Mouse (Mus musculus): Measurements from ENCODE around the gene Fbxl19.

The Fbxl19 gene

GRCm38 (mm10) chr7:127744366-127745045, at the start of gene Fbxl19:
Fbxl19 (plus strand) TSS chr7:127744543.
- DNase-seq (ENCODE audit: low spot score in 2 of 2) = peak; percentile 45 to 83

DNA sequence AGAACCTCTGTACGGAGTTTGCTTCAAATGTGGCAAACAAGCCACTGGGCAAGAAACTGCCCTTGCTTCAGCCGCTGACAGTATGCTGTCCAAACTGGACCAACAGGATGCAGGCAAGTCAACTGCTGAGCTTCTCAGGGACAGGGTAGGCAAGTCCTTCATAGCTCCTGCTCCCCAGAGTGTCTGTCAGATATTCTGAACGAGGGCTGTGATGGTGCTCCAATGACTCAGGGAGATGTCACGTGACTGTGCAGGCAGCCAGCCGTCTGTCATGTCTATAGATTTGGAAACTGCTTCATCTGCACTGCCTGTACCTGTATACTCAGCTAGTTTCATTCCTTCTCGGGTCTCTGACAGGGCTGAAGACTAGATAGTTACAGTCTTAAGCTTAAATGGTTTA, 45.4 kb upstream of the Fbxl19 start:
- no peak for DNase-seq (ENCODE audit: low spot score in 2 of 2)

GRCm38 (mm10) chr7:127700712-127701331, 43.5 kb upstream of the Fbxl19 start:
- DNase-seq (ENCODE audit: low spot score in 2 of 2) = no peak

DNA sequence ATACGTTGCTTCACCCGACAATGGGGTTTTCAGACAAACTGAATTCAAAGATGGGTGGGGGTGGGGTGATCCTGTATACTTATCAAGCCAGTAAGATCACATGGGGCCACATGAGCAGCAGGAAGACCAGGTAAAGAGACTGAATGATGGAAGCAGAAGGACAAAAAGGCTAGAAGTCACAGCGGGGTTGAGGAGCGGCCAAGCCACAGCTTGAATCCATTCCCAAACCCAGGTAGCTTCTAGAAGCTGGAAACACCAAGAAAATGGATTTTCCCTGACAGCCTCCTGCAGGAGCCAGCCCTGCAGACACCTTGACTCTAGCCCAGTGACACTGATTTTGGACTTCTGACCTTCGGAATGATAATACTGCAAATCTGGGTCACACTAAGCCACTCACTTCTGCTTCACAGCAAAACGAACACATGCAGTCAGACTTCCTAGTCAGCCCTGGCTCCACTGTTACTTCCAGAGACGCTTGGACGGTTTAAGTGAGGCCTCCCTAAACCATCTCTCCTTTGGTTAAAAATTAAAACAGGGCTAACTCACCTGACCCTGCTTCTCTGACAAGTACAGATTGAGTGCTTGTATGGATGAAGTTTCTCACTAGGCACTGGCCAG, 40.7 kb upstream of the Fbxl19 start:
- DNase-seq (ENCODE audit: low spot score in 2 of 2) = no peak

- no peak for DNase-seq (ENCODE audit: low spot score in 2 of 2)
Observed at GRCm38 (mm10) chr7:127704598-127704997, 39.7 kb upstream of the Fbxl19 start.

DNA sequence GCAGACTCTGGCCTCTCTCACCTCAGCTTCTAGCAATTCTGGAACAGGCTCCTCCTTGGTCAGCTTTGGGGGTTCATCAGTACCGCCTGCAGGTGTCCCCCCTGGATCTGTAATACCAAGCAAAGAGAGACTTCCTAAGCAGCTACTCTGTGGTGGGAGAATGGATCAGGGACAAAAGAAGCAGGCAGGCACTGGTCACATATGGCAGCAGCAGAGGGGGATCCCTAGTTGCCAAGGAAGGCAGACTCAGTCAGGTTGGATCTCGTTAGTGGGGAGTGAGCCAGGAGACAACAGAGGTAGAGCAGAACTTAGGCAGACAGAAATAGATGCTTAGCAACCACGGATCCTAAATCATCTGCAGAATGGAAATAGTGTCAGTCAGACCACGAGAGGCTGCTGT, 38.6 kb upstream of the Fbxl19 start:
- DNase-seq (ENCODE audit: low spot score in 2 of 2) = no peak

DNA sequence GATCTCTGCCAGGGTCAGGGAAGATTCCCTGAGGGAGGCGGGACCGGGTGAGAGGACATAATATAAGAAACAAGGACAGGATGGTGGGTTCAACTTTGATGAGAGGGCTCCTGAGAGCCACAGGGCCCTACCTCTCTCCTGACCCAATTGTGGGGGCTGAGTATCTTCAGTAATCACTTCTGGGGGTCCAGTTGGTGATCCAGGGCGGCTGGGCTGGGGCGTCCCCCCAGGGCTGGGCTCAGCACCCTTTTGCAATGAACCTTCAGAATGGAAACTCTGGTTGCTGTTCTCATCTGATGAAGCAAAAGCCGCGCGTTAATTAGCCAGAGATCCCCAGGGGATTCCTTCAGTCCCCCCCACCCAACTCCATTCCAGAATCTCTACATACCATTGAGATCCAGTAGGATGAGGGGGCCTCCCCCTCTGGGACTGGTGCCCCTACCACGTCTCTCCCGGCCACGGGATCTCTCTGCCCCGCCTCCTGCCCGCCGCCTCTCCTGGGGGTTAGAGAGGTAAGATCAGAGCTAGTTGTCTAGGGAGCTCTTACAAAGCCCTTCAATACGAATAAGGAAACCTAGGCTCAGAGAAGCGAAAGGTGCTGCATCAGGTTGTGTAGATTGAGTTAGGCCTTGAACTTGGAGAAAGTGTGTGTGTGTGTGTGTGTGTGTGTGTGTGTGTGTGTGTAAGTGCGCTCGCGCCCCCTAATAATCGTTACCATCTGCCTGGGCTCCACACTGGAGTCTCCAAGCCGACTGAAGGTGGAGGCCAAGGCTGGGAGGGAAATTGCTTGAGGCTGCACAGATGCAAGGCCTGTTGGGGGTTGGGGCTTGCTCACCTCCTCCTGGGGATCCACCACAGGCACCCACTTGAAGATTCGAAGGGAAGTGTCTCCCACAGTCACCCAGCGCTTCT, 37.0 kb upstream of the Fbxl19 start:
- peak in 1 of 2 experiments; percentile 24 for DNase-seq (ENCODE audit: low spot score in 2 of 2)

GRCm38 (mm10) chr7:127707957-127708206, 36.5 kb upstream of the Fbxl19 start:
- DNase-seq (ENCODE audit: low spot score in 2 of 2) = no peak

DNA sequence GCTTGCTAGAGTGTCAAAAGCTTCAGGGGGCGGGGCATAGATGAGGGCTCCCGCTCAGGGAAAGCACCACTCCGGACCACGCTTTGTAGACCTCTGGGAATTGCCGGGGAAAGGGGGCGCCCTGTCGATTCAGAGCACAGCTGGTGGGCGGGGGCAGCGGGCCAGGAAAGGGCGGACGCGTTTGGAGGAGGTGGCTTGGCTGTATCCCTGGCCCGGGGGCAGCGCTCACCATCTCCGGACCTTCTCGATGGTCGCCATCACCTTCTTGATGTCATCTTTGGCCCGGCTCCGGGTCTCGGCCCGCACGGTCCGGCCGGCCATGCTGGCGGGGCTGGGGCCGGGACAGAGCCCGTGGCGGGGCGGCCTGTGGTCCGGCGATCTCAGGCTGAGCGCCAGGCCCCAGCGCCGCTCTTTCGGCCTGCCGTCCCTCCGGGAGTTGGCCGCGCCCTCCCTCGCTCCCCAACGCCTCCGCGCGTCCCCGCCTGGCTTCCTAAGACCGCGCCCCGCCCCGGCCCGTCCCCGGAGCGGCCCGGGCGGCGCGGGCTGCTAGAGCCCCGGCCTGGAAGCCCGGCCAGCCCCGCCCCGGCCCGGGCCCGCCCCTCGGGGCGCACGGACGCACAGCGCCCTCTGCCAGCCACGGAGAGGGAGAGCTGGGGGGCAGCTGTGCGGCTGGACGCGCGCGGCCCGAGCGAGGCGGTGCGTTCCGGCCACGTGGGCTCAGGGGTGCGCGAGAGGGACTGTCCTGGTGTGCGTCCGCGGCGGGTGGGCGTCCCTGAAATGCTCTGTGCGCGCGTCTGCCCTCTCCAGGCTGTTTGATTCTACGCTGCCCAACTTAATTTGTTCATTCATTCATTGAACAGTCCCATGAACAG, 35.9 kb upstream of the Fbxl19 start, which contains the start of gene Bcl7c:
Gene Bcl7c (minus strand): TSS at position 727 of the 872 bp plus-strand sequence.
- DNase-seq (ENCODE audit: low spot score in 2 of 2) = peak; percentile 80 to 90

DNA sequence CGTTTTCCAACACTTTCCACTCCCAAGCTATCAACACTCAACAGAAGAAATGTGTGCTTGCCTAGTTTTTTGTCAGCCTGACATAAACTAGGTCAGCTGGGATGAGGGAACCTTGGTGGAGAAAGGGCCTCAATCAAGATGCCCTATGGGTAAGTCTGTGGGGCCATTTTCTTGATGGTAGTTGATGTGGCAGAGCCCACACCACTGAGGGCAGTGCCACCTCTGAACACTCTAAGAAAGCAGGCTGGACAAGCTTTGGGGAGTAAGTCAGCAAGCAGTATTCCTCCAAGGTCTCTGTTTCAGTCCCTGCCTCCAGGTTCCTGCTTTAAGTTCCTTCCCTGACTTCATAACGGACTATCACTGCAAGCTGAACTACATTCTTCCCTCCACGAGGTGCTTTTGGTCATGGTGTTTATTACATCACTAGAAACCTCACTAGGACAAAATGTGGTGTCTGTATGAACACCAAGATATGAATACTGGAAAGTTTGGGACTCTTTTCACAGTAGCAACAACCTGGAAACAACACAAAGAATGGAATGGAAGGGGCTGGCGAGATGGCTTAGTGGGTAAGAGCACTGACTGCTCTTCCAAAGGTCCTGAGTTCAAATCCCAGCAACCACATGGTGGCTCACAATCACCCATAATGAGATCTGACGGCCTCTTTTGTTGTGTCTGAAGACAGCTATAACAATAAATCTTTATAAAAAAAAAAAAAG, 34.9 kb upstream of the Fbxl19 start:
- DNase-seq (ENCODE audit: low spot score in 2 of 2) = no peak

GRCm38 (mm10) chr7:127711031-127711430, 33.3 kb upstream of the Fbxl19 start:
- DNase-seq (ENCODE audit: low spot score in 2 of 2) = no peak

GRCm38 (mm10) chr7:127711456-127711855, 32.9 kb upstream of the Fbxl19 start:
- no peak for DNase-seq (ENCODE audit: low spot score in 2 of 2)

GRCm38 (mm10) chr7:127712461-127713385, 31.6 kb upstream of the Fbxl19 start, which contains the start of gene Ctf1:
Ctf1 (plus strand) TSS chr7:127712736.
- DNase-seq (ENCODE audit: low spot score in 2 of 2) = peak; percentile 24 to 75

DNA sequence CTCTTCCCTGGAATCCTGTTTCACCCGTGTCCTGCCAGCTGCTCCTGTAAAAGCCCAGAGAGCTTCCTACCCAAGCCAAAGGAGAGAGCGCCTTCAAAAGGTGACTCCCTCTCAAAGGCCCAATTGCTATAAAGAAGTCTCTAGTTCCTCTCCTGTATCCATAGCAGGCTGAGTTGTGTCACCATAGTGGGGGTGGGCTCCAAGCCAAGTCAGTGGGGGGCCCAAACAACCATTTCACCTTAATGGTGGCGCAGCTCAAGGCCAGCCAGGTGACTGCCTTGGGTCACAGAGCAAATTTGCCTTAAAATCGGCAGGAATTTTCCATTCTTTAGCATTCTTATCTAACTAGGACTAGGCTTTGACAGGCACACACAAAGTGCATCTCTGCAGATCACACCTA, 29.5 kb upstream of the Fbxl19 start:
- DNase-seq (ENCODE audit: low spot score in 2 of 2) = no peak

- peak; percentile 63 to 82 for DNase-seq (ENCODE audit: low spot score in 2 of 2)
Observed at GRCm38 (mm10) chr7:127716992-127717391, 27.4 kb upstream of the Fbxl19 start.

GRCm38 (mm10) chr7:127718339-127718738, 26.0 kb upstream of the Fbxl19 start:
- DNase-seq (ENCODE audit: low spot score in 2 of 2) = no peak

DNA sequence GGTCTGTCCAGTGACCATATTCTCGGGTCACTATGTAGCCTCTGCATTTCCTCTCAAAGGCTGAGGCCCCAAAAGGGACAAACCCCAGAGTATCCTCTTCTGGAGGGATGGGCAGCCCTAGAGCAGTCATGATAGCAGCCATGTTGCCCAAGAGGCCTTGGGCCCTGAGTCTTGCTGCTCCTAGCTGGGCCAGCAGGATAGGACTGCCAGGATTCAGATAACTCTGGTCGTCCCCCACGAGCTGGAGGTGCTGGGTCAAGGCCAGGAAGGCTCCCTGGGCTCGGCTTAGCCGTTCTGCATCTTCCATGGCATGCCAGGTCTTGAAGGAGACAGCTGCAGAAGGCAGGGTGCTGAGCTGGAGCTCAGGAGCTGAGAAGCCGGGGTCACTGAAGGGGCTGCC, 25.1 kb upstream of the Fbxl19 start:
- no peak for DNase-seq (ENCODE audit: low spot score in 2 of 2)

GRCm38 (mm10) chr7:127725490-127725889, 18.9 kb upstream of the Fbxl19 start:
- DNase-seq (ENCODE audit: low spot score in 2 of 2) = no peak

GRCm38 (mm10) chr7:127725924-127726323, 18.4 kb upstream of the Fbxl19 start:
- DNase-seq (ENCODE audit: low spot score in 2 of 2) = no peak
